Mouse (Mus musculus) megakaryocyte, embryonic 14.5 days (primary cell): ENCODE measurements around the gene Ercc6.

Source experiments
- FLI1 ChIP-seq: IDR thresholded peaks from 2 replicates; pipeline ENCODE4 v1.6.1; 2012; ENCODE audit warnings: low read length, inconsistent platforms, mixed read lengths
- GATA1 ChIP-seq: IDR thresholded peaks from 3 replicates; pipeline ENCODE4 v1.6.1; 2012; ENCODE audit warnings: mixed read lengths, low read length, inconsistent platforms, borderline replicate concordance

- TF ChIP-seq FLI1 = no peak
- TF ChIP-seq GATA1 = no peak
These were observed 86.8 kb downstream of the Ercc6 start for GRCm38 (mm10) chr14:32600110-32600509.
